Mouse (Mus musculus) CD8-positive naive resting alpha-beta T cell, adult 2 months (primary cell): Measurements from ENCODE around the gene Lmf2.

ENCODE experiments used
- DNase-seq, 2 experiments: peaks; one replicate each; pipeline ENCODE4 v3.0.0; 2022; ENCODE audit warnings: low read depth in 2 of 2, low spot score in 2 of 2

The Lmf2 gene

GRCm38 (mm10) chr15:89355241-89356187 is at the start of gene Lmf2, which contains the start of gene Ncaph2:
Gene Lmf2, minus strand, starts transcription at chr15:89355659.
Gene Ncaph2, plus strand, starts transcription at chr15:89355719.
- peak; percentile 93 to 96 for DNase-seq

DNA sequence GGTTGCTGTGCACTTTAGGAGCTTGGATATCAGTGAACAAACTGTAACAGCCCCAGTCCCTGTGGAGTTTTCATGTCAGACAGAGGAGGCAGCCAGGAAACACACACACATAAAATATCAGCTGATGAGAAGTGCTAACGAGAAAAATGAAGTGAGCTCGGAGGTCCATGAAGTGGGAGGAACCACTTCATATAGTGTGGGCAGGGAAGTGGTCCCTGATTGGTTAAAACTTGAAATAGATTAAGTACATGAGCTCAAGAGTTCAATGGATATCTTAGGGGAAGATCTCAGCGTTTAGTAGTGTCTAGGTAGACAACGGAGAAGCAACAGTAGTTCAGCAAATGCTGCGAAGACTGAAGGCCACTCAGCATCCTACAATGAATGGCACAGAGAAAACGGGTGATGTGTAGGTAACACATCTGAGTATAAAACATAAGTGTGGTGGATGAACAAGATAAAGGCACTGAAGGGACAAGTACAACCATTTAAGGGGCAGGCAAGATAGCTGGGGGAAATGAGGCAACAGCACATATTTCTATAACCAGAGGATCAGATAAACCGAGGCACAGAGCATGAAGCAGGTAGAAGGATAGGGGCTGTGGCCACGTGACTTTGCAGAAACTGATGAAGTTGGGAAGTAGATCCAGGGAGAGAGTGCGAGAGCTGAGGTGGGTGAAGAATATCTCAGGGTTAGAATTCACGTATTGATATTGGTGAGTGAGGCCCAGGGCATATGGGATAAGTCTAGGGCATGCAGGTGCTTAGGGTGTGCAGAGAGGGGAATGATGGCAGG is 49.6 kb upstream of the Lmf2 start:
- DNase-seq, result no peak

GRCm38 (mm10) chr15:89402471-89402870 is 47.0 kb upstream of the Lmf2 start:
- DNase-seq, result no peak

GRCm38 (mm10) chr15:89399716-89400115 is 44.3 kb upstream of the Lmf2 start:
- no peak for DNase-seq

DNA sequence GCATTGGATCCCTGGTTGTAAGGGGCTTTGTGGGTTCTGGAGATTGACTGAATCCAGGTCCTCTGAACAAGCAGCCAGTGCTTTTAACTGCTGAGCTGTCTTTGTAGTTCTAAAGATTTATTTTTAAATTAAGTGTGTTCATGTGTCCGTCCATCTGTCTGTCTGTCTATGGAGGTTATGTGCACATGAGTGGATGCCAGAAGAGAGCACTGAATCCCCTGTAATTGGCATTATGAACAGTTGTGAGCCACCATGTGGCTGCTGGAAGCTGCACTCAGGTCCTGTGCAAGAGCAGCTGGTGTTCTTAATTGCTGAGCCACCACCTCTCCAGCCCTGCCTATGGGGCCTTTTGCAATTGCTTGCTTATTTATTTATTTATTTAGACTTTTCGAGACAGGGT is 42.7 kb upstream of the Lmf2 start:
- no peak for DNase-seq

- DNase-seq, result no peak
These were observed 41.4 kb upstream of the Lmf2 start for GRCm38 (mm10) chr15:89396883-89397282.

DNA sequence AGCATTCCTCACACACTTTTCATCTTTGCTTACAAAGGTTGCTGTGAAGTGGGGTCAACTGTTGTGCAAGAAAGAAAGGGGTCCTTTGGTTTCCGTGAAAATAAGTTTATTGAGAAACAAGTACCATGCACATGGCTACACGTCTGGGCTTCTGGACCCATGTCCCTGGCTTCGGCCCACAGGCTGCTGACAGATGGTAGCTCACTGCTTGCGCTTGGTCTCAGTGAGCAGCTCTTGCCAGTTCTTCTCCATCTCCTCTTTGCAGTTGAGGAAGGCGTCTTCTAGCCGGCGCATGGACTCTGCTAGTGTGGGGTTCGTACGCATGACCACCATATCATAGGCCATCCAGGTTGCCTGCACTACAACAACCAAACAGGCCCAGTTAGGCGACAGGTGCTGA is 34.6 kb upstream of the Lmf2 start:
- no peak for DNase-seq

- no peak for DNase-seq
These were observed 31.7 kb upstream of the Lmf2 start for GRCm38 (mm10) chr15:89387127-89387526.

DNA sequence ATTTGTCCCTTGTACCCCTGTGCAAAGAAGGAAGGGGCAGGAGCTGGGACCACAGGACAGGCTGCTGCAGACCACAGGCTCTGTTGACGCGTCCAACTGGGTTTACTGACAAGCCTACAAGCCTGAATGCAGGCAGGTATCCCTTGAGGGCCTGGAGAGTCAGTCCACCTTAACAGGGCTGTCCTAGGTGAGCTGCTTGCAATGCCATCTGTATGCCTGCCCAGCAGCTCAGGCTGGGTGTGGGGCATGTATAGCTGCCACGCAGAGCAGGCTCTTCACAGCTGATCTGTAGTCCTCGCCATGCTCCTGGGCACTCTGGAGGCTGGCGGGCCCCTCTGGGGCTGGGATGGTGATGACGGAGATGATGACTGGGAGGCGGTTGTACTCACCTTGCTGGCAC is 29.2 kb upstream of the Lmf2 start, which contains the start of gene Klhdc7b:
Klhdc7b (plus strand) TSS at position 301 of the 400 bp plus-strand sequence.
- DNase-seq, result no peak

GRCm38 (mm10) chr15:89379429-89379828 is 24.0 kb upstream of the Lmf2 start:
- no peak for DNase-seq

DNA sequence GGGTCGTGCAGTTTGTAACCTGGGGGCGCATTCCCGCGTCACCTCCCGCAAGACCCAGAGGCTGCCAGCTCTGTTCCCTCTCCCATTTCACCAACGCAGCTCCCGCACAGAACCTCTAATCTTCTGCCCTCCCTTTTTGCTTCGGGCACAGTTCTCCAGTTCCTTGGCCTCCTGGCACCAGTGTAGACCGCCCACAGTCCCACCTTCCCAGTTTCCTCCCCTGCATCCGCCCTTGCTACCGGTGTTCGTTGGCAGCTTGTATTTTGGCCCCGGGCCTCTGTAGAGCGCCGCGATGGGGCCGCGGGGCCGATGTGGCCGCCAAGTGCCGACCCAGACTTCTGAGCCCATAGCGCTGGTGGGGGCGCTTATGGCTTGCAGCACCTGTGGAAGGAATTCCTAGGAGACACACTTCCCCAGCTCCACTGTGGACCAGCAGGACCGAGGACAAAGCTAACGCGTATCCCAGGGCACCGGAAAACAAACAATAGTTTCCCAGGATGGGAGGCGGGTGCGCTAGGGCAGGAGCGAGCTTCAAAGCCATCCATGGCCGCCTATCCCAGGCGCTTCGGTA is 23.5 kb upstream of the Lmf2 start, which contains the start of gene Odf3b:
Odf3b (minus strand) TSS at position 452 of the 571 bp plus-strand sequence.
- DNase-seq, result no peak

DNA sequence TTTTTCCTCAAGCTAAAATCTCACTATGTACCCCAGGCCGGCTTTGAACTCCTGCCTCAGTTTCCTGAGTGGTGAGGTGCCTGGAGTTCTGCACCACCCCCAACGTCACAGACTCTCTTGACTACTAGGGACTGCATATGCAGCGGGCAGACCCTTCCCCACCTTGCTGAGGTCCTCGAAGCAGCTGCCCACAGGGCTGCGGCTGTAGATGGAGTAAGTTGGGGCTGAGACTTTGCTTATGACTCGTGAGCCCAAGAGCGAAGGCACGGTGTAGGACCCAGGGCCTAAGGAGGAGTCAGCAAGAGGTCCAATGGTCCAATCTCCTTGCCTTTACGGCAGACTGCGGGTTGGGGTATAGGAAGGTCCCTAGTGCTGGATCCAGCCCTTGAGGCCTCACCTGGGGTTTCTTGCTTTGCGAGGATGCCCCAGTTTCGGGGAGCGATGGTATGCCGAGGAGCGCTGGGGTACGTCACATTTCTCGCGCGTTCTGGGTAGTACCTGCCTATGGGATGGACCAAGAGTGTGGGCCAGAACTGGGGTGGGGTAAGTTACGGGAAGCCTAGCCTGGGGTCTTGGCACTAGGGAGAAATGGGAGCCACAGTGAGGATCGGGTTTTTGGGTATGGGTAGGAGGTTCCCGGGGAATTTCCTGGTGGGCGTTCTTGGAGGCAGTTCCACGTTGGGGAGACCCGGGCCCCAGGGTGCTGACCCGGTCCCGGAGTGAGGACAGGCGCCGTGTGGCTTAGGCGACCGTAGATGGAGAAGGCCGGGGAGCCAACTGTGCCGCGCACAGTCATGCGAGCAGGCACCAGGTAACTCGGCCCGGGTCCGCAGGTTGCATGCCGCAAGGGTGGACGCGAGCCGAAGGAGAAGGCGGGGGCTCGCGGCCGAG is 22.7 kb upstream of the Lmf2 start:
- DNase-seq, result no peak

- no peak for DNase-seq
These were observed 21.9 kb upstream of the Lmf2 start for GRCm38 (mm10) chr15:89377362-89377761.

GRCm38 (mm10) chr15:89376957-89377356 is 21.5 kb upstream of the Lmf2 start, which contains the start of gene Tymp:
Gene Tymp, minus strand, starts transcription at chr15:89377039.
- no peak for DNase-seq

GRCm38 (mm10) chr15:89376040-89376439 is 20.6 kb upstream of the Lmf2 start:
- DNase-seq, result no peak

- DNase-seq, result no peak
These were observed 19.5 kb upstream of the Lmf2 start for GRCm38 (mm10) chr15:89374801-89375534.

DNA sequence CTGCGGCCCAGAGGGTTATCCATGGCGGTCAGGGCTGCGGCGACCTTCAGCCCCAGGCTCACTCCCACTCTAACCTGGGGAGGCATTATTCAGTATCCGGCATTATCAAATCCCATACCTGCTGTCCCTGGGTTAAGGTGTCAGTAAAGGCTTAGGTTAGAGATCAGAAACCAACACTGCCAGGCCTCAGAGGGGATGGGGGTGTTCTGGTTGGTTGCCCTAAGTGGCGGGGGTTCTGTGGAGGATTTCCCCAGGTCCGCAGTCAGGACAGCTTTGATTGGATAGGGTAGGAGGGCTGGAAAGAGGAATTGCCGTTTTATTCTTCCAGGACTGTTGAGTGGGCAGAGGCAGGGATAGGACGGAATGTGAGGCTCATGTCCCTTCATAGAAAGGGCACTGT is 18.9 kb upstream of the Lmf2 start:
- DNase-seq, result no peak

DNA sequence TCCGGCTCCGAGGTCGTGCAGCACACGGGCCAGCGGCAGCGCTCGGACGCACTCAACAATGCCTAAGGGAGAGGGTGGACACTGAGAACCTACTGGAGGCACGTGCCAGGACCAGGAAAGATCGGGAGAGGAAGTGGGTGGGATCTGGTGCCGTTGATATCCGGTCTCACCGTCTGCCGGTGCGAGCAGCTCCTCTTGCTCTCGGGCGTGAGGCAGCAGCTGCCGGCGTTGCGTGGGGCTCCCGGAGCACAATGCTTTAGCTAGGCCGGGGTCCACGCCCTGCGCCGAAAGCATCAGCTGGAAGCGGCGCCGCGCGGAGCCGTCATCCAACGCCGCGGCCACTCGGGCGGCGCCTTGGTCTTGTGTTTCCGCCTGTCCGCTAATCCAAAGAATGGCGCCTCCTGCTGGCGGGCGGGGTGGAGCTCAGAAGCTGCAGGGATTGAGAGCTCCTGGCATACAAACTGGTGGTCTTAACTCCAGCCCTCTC is 18.3 kb upstream of the Lmf2 start, which contains the start of gene Sco2:
Sco2 (minus strand) TSS at position 85 of the 487 bp plus-strand sequence.
- peak; percentile 87 to 91 for DNase-seq

GRCm38 (mm10) chr15:89373027-89373761 is 17.7 kb upstream of the Lmf2 start:
- DNase-seq, result peak; percentile 83 to 90
